Mouse (Mus musculus) spleen, adult 2 months (tissue): Measurements from ENCODE around the gene Zbtb48.

Experiments used
- CTCF ChIP-seq: fragments of 200-500 bp; IDR thresholded peaks from 2 replicates; pipeline ENCODE4 v1.5.1; 2011; ENCODE audit warnings: mild to moderate bottlenecking, inconsistent platforms; ENCODE audit not compliant: insufficient read depth, insufficient read length, insufficient replicate concordance; ENCODE audit errors: extremely low read depth
- POLR2A ChIP-seq: fragments of 200-500 bp; IDR thresholded peaks from 2 replicates; pipeline ENCODE4 v1.6.1; 2011; ENCODE audit warnings: low read depth, low read length, inconsistent platforms

GRCm38 (mm10) chr4:151986650-151987049 lies 40.8 kb downstream of the Zbtb48 start:
- TF ChIP-seq CTCF, result no peak
- no peak for TF ChIP-seq POLR2A
